In the genomic region with DNA sequence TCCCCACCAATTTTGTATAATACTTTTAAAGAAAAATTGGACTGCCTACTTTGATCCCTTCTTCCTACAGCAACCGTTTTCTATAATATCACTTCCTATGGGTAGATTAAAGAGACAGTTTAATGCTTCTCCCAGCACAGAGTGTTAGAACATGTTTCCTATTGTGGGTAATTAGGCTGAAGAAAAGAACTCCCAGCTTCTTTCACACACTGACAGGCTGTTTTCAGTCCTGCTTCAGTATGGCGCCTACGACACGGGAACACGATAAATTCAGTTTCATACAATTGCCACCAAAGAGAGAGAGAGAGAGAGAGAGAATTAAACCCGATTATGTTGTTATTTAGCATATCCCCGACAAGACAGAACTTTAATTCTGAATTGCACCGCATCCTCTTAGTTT, we compare ENCODE assay signal across 16 mouse cellular contexts.
"Had no signal": no experiment of that assay in that cellular context is flagged by ENCODE, and none has a peak within 500 bp of the region (broad histone marks: within the 10 kb centered on the region; RNA-seq: fewer than 3 reads in every experiment).

No protein-coding gene starts in this region.

- H3K4me2 ChIP-seq: lung, embryonic 14.5 days; midbrain, embryonic 12.5 days; neural tube, embryonic 13.5 days; neural tube, embryonic 15.5 days had no signal

- H3K36me3 ChIP-seq: midbrain, embryonic 10.5 days; midbrain, embryonic 12.5 days; neural tube, embryonic 13.5 days; neural tube, embryonic 15.5 days had no signal

- H3K27ac ChIP-seq: midbrain, embryonic 10.5 days; midbrain, embryonic 12.5 days; neural tube, embryonic 13.5 days; neural tube, embryonic 15.5 days had no signal

- H3K9me3 ChIP-seq: midbrain, embryonic 10.5 days; midbrain, embryonic 12.5 days; neural tube, embryonic 13.5 days; neural tube, embryonic 15.5 days had no signal

- H3K9ac ChIP-seq: lung, embryonic 14.5 days; midbrain, embryonic 12.5 days; neural tube, embryonic 13.5 days; neural tube, embryonic 15.5 days had no signal

- H3K4me3 ChIP-seq: midbrain, embryonic 10.5 days; midbrain, embryonic 12.5 days; myocyte; neural tube, embryonic 13.5 days; neural tube, embryonic 15.5 days had no signal

- ATAC-seq: midbrain, embryonic 16.5 days had no signal

- DNase-seq: lung, embryonic 14.5 days; midbrain, embryonic 14.5 days; retina, postnatal 1 day; right cerebral cortex, adult 18-20 months; right cerebral cortex, postnatal 25 days; right cerebral cortex, postnatal 4 days; spleen, adult 18-20 months; thymus, adult 2 months; thymus, postnatal 25 days; thymus, postnatal 4 days had no signal

- H3K27me3 ChIP-seq: midbrain, embryonic 12.5 days; neural tube, embryonic 13.5 days; neural tube, embryonic 15.5 days had no signal
